Comparison of ENCODE assay signal across 10 mouse cellular contexts in genomic region chr2:124608546-124608945, GRCm38 (mm10).
DNase-seq lines count a peak whose midpoint lies in the region; ATAC-seq and TF ChIP-seq lines count a peak whose summit lies in the region.
"Had no signal": no experiment of that assay in that cellular context is flagged by ENCODE, and none has a peak within 500 bp of the region (broad histone marks: within the 10 kb centered on the region; RNA-seq: fewer than 3 reads in every experiment).

No protein-coding gene starts in this region.

- no peak overlapping the region for H3K9ac ChIP-seq in hindbrain, embryonic 13.5 days
- H3K9ac ChIP-seq in hindbrain, embryonic 11.5 days (ENCODE audit: low read depth, low read length) = no peak overlapping the region
- H3K9ac ChIP-seq in intestine, postnatal 0 days (ENCODE audit: low read depth, low read length) = no peak overlapping the region; the same call in 1 of the 2 replicates
- no peak overlapping the region for H3K9ac ChIP-seq in forebrain, embryonic 16.5 days (replicated peaks; ENCODE audit: low read depth, low read length)

- H3K4me1 ChIP-seq in hindbrain, embryonic 13.5 days (replicated peaks) = peaks cover 31% of the 10 kb centered on the region
- no peaks in the 10 kb centered on the region for H3K4me1 ChIP-seq in hindbrain, embryonic 11.5 days (replicated peaks; ENCODE audit: control insufficient read depth, insufficient read depth, low read length)
- peaks cover 17% of the 10 kb centered on the region for H3K4me1 ChIP-seq in intestine, postnatal 0 days (replicated peaks; ENCODE audit: control insufficient read depth, insufficient read depth, low read length)
- H3K4me1 ChIP-seq in forebrain, embryonic 16.5 days (replicated peaks; ENCODE audit: control insufficient read depth, insufficient read depth, low read length) = peaks cover 21% of the 10 kb centered on the region

- no peak overlapping the region for H3K4me3 ChIP-seq in hindbrain, embryonic 13.5 days
- no peak overlapping the region for H3K4me3 ChIP-seq in hindbrain, embryonic 11.5 days (ENCODE audit: low read depth, low read length)
- H3K4me3 ChIP-seq in intestine, postnatal 0 days (ENCODE audit: low read depth, low read length) = no peak overlapping the region
- no peak overlapping the region for H3K4me3 ChIP-seq in forebrain, embryonic 16.5 days (replicated peaks; ENCODE audit: low read length)

- ATAC-seq in hindbrain, embryonic 13.5 days (ENCODE audit: low FRiP score) = no peak
- ATAC-seq in hindbrain, embryonic 11.5 days (ENCODE audit: low FRiP score) = no peak
- ATAC-seq in intestine, postnatal 0 days = no peak
- ATAC-seq in forebrain, embryonic 16.5 days = no peak

- DNase-seq in hindbrain, embryonic 11.5 days (ENCODE audit: low spot score) = no peak
- DNase-seq in 3134 (ENCODE audit: extremely low read depth, insufficient read length, low spot score) = peak; percentile 6
- DNase-seq in adrenal gland, postnatal 25 days = peak; percentile 31
- DNase-seq in left cerebral cortex, postnatal 25 days (ENCODE audit: low spot score in 2 of 2) = no peak
- DNase-seq in left cerebral cortex, adult 8-10 months (ENCODE audit: low spot score in 2 of 2) = no peak
- DNase-seq: gastrocnemius, postnatal 36 days; thymus, postnatal 14 days had no signal

- no peaks in the 10 kb centered on the region for H3K9me3 ChIP-seq in hindbrain, embryonic 13.5 days
- no peaks in the 10 kb centered on the region for H3K9me3 ChIP-seq in hindbrain, embryonic 11.5 days (ENCODE audit: control insufficient read depth, low read length)
- no peaks in the 10 kb centered on the region for H3K9me3 ChIP-seq in intestine, postnatal 0 days (ENCODE audit: control insufficient read depth)
- H3K9me3 ChIP-seq in forebrain, embryonic 16.5 days (ENCODE audit: control insufficient read depth, low read length) = no peaks in the 10 kb centered on the region

- no peak overlapping the region for H3K27ac ChIP-seq in hindbrain, embryonic 13.5 days
- no peak overlapping the region for H3K27ac ChIP-seq in hindbrain, embryonic 11.5 days (ENCODE audit: low read depth, low read length)
- peak overlapping the region; percentile 99; the same call in 1 of the 2 replicates for H3K27ac ChIP-seq in intestine, postnatal 0 days (ENCODE audit: low read depth, low read length)
- no peak overlapping the region for H3K27ac ChIP-seq in forebrain, embryonic 16.5 days (ENCODE audit: low read length)

- intact Hi-C loops in left cerebral cortex, postnatal 25 days (cut with DNase I) = loop anchor here (5.0 kb wide), 2 partner anchors 319 to 506 kb away; no protein-coding TSS in a partner anchor

- H3K4me2 ChIP-seq in hindbrain, embryonic 13.5 days = peak overlapping the region; percentile 77; the same call in 1 of the 2 replicates
- H3K4me2 ChIP-seq in hindbrain, embryonic 11.5 days (replicated peaks; ENCODE audit: low read depth, low read length) = no peak overlapping the region
- peak overlapping the region; percentile 76 for H3K4me2 ChIP-seq in intestine, postnatal 0 days (replicated peaks; ENCODE audit: low read depth)
- no peak overlapping the region for H3K4me2 ChIP-seq in forebrain, embryonic 16.5 days (ENCODE audit: low read length)

- TF ChIP-seq CTCF in intestine, postnatal 0 days (IDR thresholded peaks at IDR 0.05; ENCODE audit: low read depth) = no peak

- no peaks in the 10 kb centered on the region for H3K36me3 ChIP-seq in hindbrain, embryonic 13.5 days
- no peaks in the 10 kb centered on the region for H3K36me3 ChIP-seq in hindbrain, embryonic 11.5 days (ENCODE audit: control insufficient read depth, insufficient read depth, low read length)
- H3K36me3 ChIP-seq in intestine, postnatal 0 days (ENCODE audit: control insufficient read depth, insufficient read depth) = no peaks in the 10 kb centered on the region
- H3K36me3 ChIP-seq in forebrain, embryonic 16.5 days (ENCODE audit: control insufficient read depth, insufficient read depth) = no peaks in the 10 kb centered on the region

- peaks cover 3% of the 10 kb centered on the region; the same call in 1 of the 2 replicates for H3K27me3 ChIP-seq in hindbrain, embryonic 13.5 days
- H3K27me3 ChIP-seq in hindbrain, embryonic 11.5 days (ENCODE audit: control insufficient read depth, insufficient read depth, low read length) = peaks cover 3% of the 10 kb centered on the region
- H3K27me3 ChIP-seq in intestine, postnatal 0 days (replicated peaks; ENCODE audit: control insufficient read depth, insufficient read depth, low read length) = no peaks in the 10 kb centered on the region
- 0 out of 2 replicates have a peak, but pooled peaks cover 4% of the 10 kb centered on the region for H3K27me3 ChIP-seq in forebrain, embryonic 16.5 days (replicated peaks; ENCODE audit: control insufficient read depth, insufficient read depth, low read length)

- whole genome bisulfite sequencing in hindbrain, embryonic 13.5 days = 66% methylated on average over 4 of the region's 4 CpGs
- 67% methylated on average over 4 of the region's 4 CpGs for WGBS in hindbrain, embryonic 11.5 days
- 58% methylated on average over 4 of the region's 4 CpGs for WGBS in intestine, postnatal 0 days
- 70% methylated on average over 4 of the region's 4 CpGs for WGBS in forebrain, embryonic 16.5 days

Comparison
In these comparisons a context has a peak if more than half of its experiments do, and no peak if none do; other contexts are left out.
1. H3K4me2 ChIP-seq: peak in hindbrain, embryonic 13.5 days (single experiment) and intestine, postnatal 0 days (single experiment); none in hindbrain, embryonic 11.5 days (single experiment) and forebrain, embryonic 16.5 days (single experiment).
2. DNase-seq: peak in 3134 (single experiment) and adrenal gland, postnatal 25 days (single experiment); none in hindbrain, embryonic 11.5 days (single experiment), left cerebral cortex, postnatal 25 days (0 of 2) and left cerebral cortex, adult 8-10 months (0 of 2).